Mouse (Mus musculus) bone marrow, adult 2 months (tissue): Measurements from ENCODE around the gene Scgb1a1. TPM values are rescaled to one million over a fixed set of nuclear protein-coding genes. Genes with fewer than 3 reads are reported as not detected.

Experiments
- H3K27ac ChIP-seq: fragments of 200-500 bp; 2 replicates; pipeline ENCODE4 v1.5.1; 2012; ENCODE audit warnings: low read depth, mild to moderate bottlenecking, control low read depth, inconsistent platforms, low read length; ENCODE audit not compliant: control insufficient read depth, poor library complexity, insufficient read depth
- H3K4me1 ChIP-seq: fragments of 200-500 bp; 2 replicates; pipeline ENCODE4 v1.6.1; 2011; ENCODE audit warnings: low read length; ENCODE audit not compliant: control insufficient read depth, insufficient read depth
- H3K4me3 ChIP-seq: fragments of 200-500 bp; replicated peaks from 2 replicates; pipeline ENCODE3; 2011; ENCODE audit warnings: mild to moderate bottlenecking, low read depth, low read length, control low read depth; ENCODE audit not compliant: control insufficient read depth
- CTCF ChIP-seq: fragments of 200-500 bp; IDR thresholded peaks from 2 replicates; pipeline ENCODE4 v1.5.1; 2011; ENCODE audit warnings: low read length, control low read depth; ENCODE audit not compliant: control insufficient read depth, insufficient read depth
- POLR2A ChIP-seq: fragments of 200-500 bp; IDR thresholded peaks from 2 replicates; pipeline ENCODE4 v1.6.1; 2011; ENCODE audit warnings: low read depth, mild to moderate bottlenecking, control low read depth, low read length, borderline replicate concordance; ENCODE audit not compliant: control insufficient read depth
- WGBS: fragments of 180-500 bp; shearing (Covaris S2); methylation state at CpG from one replicate; pipeline ENCODE4 v1.1.7; 2018; 5-methylcytosine and 5-hydroxymethylcytosine counted together
- polyA plus RNA-seq: library from polyadenylated mRNA; stranded (reverse); fragments of >200 nt; gene quantifications from 2 replicates; pipeline ENCODE4 v1.2.4, GENCODE M21; 2011; ENCODE audit warnings: low replicate concordance; ENCODE audit not compliant: missing spikeins, insufficient read depth, insufficient read length

The Scgb1a1 gene
- polyA plus RNA-seq, 1 experiment, result 37.7 TPM

- 15% methylated on average over 3 of the region's 3 CpGs for WGBS
- TF ChIP-seq CTCF (no peak), POLR2A (no peak)
- Histone ChIP-seq H3K27ac (no peak overlapping the region), H3K4me3 (no peak overlapping the region), H3K4me1 (peaks cover 2% of the 10 kb centered on the region)
These were observed 49.6 kb downstream of the Scgb1a1 start for GRCm38 (mm10) chr19:9038136-9038535.

DNA sequence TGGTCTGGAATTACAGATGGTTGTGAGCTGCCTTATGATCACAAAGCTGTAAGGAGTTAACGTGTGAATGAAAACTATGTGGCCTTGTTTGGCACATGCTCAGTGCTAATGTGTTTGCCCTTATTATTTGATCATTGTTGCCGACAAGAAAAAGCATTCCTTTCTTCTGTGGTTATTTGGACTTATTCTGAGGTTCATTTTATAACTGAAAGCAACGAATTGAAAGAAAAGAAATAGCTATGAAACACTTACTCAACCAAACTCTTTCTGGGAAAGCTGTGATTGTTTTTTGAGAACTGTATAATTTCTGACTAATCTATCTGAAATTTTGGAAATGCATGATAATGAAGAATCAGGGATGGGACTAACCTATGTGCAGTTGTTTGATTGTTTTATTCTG is 52.7 kb downstream of the Scgb1a1 start:
- Histone ChIP-seq H3K27ac (no peak overlapping the region), H3K4me3 (no peak overlapping the region), H3K4me1 (no peaks in the 10 kb centered on the region; the same call in 1 of the 2 replicates)
- 71% methylated on average over 3 of the region's 3 CpGs for WGBS
- TF ChIP-seq POLR2A (no peak), CTCF (no peak)

GRCm38 (mm10) chr19:9034480-9034879 is 53.3 kb downstream of the Scgb1a1 start:
- no peak for TF ChIP-seq CTCF
- no peak for TF ChIP-seq POLR2A
- 69% methylated on average over 3 of the region's 3 CpGs for WGBS

More at GRCm38 (mm10) chr19:9034480-9034879, 53.3 kb downstream of the Scgb1a1 start:
- Histone ChIP-seq H3K27ac (no peak overlapping the region), H3K4me1 (no peaks in the 10 kb centered on the region; the same call in 1 of the 2 replicates), H3K4me3 (no peak overlapping the region)

Other genes starting within 250 kb of the Scgb1a1 start
- 1.5 TPM in 1 of 2 replicates, not detected in the other for gene Gng3, start 248.8 kb downstream of the Scgb1a1 start, polyA plus RNA-seq
- gene Lrrn4cl, start 237.2 kb downstream of the Scgb1a1 start, polyA plus RNA-seq, result 0.40 and 0.62 TPM in 2 replicates
- 110 and 112 TPM in 2 replicates for gene Ubxn1, start 216.5 kb downstream of the Scgb1a1 start, polyA plus RNA-seq
- gene Uqcc3, start 207.0 kb downstream of the Scgb1a1 start, polyA plus RNA-seq, result 25.7 and 27.0 TPM in 2 replicates
- gene Lbhd1, start 204.2 kb downstream of the Scgb1a1 start, polyA plus RNA-seq, result 1.6 and 2.1 TPM in 2 replicates
- not detected in 2 replicates for gene Gm49403, start 204.0 kb downstream of the Scgb1a1 start, polyA plus RNA-seq
- gene 1810009A15Rik, start 199.1 kb downstream of the Scgb1a1 start, polyA plus RNA-seq, result 50.8 and 83.6 TPM in 2 replicates
- not detected in 2 replicates for gene Gm49416, start 199.0 kb downstream of the Scgb1a1 start, polyA plus RNA-seq
- 6.7 and 12.1 TPM in 2 replicates for gene Ints5, start 195.0 kb downstream of the Scgb1a1 start, polyA plus RNA-seq
- gene Ganab, start 189.9 kb downstream of the Scgb1a1 start, polyA plus RNA-seq, result 41.4 and 61.7 TPM in 2 replicates
- gene B3gat3, start 167.6 kb downstream of the Scgb1a1 start, polyA plus RNA-seq, result 45.8 and 58.5 TPM in 2 replicates
- 3.6 and 9.7 TPM in 2 replicates for gene Rom1, start 158.6 kb downstream of the Scgb1a1 start, polyA plus RNA-seq
- gene Eml3, start 158.4 kb downstream of the Scgb1a1 start, polyA plus RNA-seq, result 31.1 and 54.7 TPM in 2 replicates
- gene Mta2, start 146.1 kb downstream of the Scgb1a1 start, polyA plus RNA-seq, result 67.4 and 91.6 TPM in 2 replicates
- 10.7 and 19.1 TPM in 2 replicates for gene Tut1, start 134.1 kb downstream of the Scgb1a1 start, polyA plus RNA-seq
- gene Eef1g, start 120.9 kb downstream of the Scgb1a1 start, polyA plus RNA-seq, result 129 and 224 TPM in 2 replicates
- gene Ahnak, start 98.7 kb downstream of the Scgb1a1 start, polyA plus RNA-seq, result 17.4 and 40.1 TPM in 2 replicates
- 8.9 and 12.4 TPM in 2 replicates for gene Asrgl1, start 47.7 kb upstream of the Scgb1a1 start, polyA plus RNA-seq